Mouse (Mus musculus) embryonic facial prominence, embryonic 11.5 days (tissue): ENCODE measurements at regions not wholly inside any gene's neighbourhood (a gene's known extent, or its start where the extent isn't known, plus 50 kb on each side); places are given as distances from the start of the nearest gene placed in this dataset.

Source experiments
- ATAC-seq: fragments of 200-750 bp; cut with Nextera tagmentation; replicated peaks from 2 replicates; pipeline ENCODE4 v1.8.0; 2017; ENCODE audit warnings: low read depth; ENCODE audit not compliant: insufficient number of reproducible peaks, low FRiP score, low TSS enrichment
- DNase-seq: peaks from one replicate; pipeline ENCODE4 v3.0.0-alpha.2; 2015; ENCODE audit warnings: low spot score
- H3K27ac ChIP-seq: fragments of 300-500 bp; sonication (generic); replicated peaks from 2 replicates; pipeline ENCODE4 v1.5.1; 2014; ENCODE audit warnings: mild to moderate bottlenecking, low read depth, low read length, control low read depth
- H3K27me3 ChIP-seq: fragments of 300-500 bp; sonication (generic); 2 replicates; pipeline ENCODE4 v1.6.1; 2014; ENCODE audit warnings: mild to moderate bottlenecking, low read length, moderate library complexity, mixed read lengths; ENCODE audit not compliant: control insufficient read depth, insufficient read depth
- H3K36me3 ChIP-seq: fragments of 300-500 bp; sonication (generic); replicated peaks from 2 replicates; pipeline ENCODE4 v1.6.1; 2014; ENCODE audit warnings: low read depth, mild to moderate bottlenecking, low read length, moderate library complexity, mixed read lengths; ENCODE audit not compliant: control insufficient read depth, insufficient read depth
- H3K4me1 ChIP-seq: fragments of 300-500 bp; sonication (generic); 2 replicates; pipeline ENCODE4 v1.6.1; 2014; ENCODE audit warnings: low read length, mixed read lengths; ENCODE audit not compliant: control insufficient read depth, insufficient read depth
- H3K4me2 ChIP-seq: fragments of 300-500 bp; sonication (generic); 2 replicates; pipeline ENCODE4 v1.6.1; 2014; ENCODE audit warnings: low read depth, mild to moderate bottlenecking, control low read depth, low read length, moderate library complexity
- H3K4me3 ChIP-seq: fragments of 300-500 bp; sonication (generic); 2 replicates; pipeline ENCODE4 v1.5.1; 2014; ENCODE audit warnings: low read depth, low read length, control low read depth
- H3K9ac ChIP-seq: fragments of 300-500 bp; sonication (generic); replicated peaks from 2 replicates; pipeline ENCODE4 v1.6.1; 2014; ENCODE audit warnings: mild to moderate bottlenecking, control low read depth, low read length
- H3K9me3 ChIP-seq: fragments of 300-500 bp; sonication (generic); replicated peaks from 2 replicates; pipeline ENCODE4 v1.6.1; 2016; ENCODE audit warnings: mild to moderate bottlenecking, low read length, inconsistent platforms, mixed read lengths; ENCODE audit not compliant: control insufficient read depth
- WGBS: fragments of 180-500 bp; shearing (Covaris S2); extraction: QIAGEN DNeasy Blood & Tissue Kit; methylation state at CpG from one replicate; pipeline ENCODE4 v1.1.7; 2014; 5-methylcytosine and 5-hydroxymethylcytosine counted together

DNA sequence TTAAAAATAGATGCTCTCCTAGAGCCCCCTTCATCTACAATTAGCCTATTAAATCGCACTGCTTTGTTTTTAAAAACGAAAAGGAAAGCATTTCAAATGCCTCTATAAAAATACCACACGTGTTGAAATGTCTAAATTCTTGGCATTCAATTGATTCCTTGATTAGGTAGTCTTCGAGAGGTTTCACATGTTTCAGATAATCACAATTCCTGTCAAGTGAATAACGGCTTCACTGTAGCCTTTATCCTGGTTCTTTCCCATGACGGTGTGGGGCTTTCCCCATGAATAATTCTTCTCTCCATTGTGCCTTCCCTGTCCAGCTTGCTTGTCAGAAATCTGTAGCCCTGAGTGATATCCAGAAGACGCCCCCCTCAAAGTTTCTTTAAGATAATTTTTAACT, 122.1 kb downstream of the Gm11146 start:
- Histone ChIP-seq H3K4me1 (no peaks in the 10 kb centered on the region), H3K9me3 (no peaks in the 10 kb centered on the region), H3K27me3 (no peaks in the 10 kb centered on the region), H3K36me3 (no peaks in the 10 kb centered on the region), H3K4me3 (no peak overlapping the region), H3K4me2 (no peak overlapping the region), H3K9ac (no peak overlapping the region), H3K27ac (no peak overlapping the region)
- ATAC-seq = no peak
- DNase-seq = no peak
- 73% methylated on average over 7 of the region's 7 CpGs for WGBS

DNA sequence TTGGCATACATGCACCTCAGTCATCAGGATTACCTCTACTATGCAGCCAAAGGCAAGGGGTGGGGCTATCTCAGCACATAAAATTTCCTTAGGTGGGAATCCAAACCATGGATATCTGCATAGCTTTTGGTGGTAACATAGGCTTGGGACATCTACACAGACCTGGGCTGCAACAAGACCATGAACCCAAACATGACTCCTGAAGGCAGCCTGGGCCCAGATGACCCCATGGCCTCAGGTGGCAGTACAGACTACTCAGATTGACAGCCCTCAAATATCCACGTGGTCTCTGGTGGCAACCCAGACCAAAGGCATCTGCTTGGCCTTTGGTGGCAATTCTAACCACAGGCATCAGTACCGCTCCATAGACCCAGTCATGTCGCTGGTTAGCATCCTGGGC, 130.0 kb downstream of the Gm11146 start:
- Histone ChIP-seq H3K4me3 (no peak overlapping the region), H3K4me2 (no peak overlapping the region)

DNA sequence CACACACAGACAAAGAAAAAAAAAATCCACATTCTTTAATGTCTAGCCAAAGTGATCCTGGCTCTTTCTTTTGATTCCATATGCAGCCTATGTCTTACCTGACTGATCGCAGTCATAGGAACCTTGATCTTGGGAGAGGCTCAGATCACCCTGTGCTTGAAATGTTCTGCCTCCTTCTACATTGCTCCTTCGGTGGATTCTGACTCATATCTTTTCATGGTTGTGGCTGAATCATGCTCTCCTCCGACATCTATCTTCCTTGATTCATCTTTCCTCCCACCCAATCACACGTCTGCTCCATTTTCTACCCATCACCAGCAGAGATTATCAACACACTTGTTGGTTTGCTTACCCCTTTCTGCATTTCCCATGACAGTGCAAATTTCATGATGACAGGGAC, 132.0 kb downstream of the Gm11146 start:
- Histone ChIP-seq H3K4me3 (no peak overlapping the region), H3K4me1 (no peaks in the 10 kb centered on the region; the same call in 1 of the 2 replicates), H3K9me3 (no peaks in the 10 kb centered on the region), H3K27me3 (no peaks in the 10 kb centered on the region), H3K36me3 (no peaks in the 10 kb centered on the region), H3K4me2 (no peak overlapping the region), H3K9ac (no peak overlapping the region), H3K27ac (no peak overlapping the region)
- DNase-seq (no peak), ATAC-seq (no peak)
- 96% methylated on average over 4 of the region's 4 CpGs for WGBS

More for the DNA sequence above, 130.0 kb downstream of the Gm11146 start:
- Histone ChIP-seq H3K27ac (no peak overlapping the region), H3K27me3 (no peaks in the 10 kb centered on the region), H3K9me3 (no peaks in the 10 kb centered on the region), H3K36me3 (no peaks in the 10 kb centered on the region), H3K4me1 (no peaks in the 10 kb centered on the region; the same call in 1 of the 2 replicates), H3K9ac (no peak overlapping the region)
- 70% methylated on average over 3 of the region's 3 CpGs for WGBS
- ATAC-seq (no peak), DNase-seq (no peak)

DNA sequence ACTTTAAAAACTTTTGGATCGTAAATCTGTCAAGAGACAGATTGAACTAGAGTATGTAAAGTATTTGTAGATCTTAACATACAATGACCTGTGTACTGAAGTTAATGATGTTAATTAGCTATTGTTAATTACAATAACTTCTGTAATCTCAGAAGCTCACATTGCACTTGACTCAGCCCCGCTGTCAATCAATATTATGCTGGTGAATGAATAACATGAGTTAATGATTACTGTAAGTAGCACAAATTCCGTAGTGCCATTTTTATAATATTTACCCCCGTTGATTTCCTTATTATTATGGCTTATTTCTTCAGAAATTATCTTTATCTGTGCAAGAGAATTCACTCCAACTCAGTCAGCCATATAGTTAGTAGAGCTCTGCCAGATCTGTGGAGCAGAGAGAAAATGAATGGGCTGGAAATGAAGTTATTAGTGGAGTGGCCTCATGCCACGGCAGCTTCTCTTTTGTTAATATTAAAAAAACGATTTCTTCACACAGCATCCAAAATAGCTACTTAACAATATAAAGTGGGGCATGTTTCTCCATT, 132.5 kb downstream of the Gm11146 start:
- no peak for ATAC-seq
- Histone ChIP-seq H3K27me3 (no peaks in the 10 kb centered on the region), H3K27ac (no peak overlapping the region), H3K4me3 (no peak overlapping the region), H3K9ac (no peak overlapping the region), H3K4me1 (no peaks in the 10 kb centered on the region; the same call in 1 of the 2 replicates), H3K36me3 (no peaks in the 10 kb centered on the region), H3K9me3 (no peaks in the 10 kb centered on the region), H3K4me2 (no peak overlapping the region)
- DNase-seq = no peak
- WGBS = 89% methylated on average over 6 of the region's 6 CpGs

DNA sequence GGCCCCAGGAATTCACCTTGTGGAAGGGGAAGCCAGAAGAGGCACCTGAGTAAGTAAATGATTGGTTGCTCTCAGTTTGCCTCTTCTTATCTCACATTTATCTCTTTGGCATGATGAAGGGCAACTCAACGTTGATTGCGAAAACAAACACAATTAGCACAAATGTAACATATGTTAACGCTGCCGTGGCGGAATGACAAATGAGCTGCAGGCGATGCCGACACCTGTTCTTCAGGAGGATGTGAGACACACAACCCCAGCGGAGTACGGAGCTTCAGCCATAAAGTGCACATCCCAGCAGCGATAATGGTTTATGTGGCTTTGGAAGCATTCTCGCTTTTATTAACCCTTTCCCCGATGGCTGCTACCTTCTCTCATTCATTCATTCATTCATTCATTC, 134.7 kb downstream of the Gm11146 start:
- DNase-seq (no peak), ATAC-seq (no peak)
- Histone ChIP-seq H3K9ac (no peak overlapping the region), H3K27ac (no peak overlapping the region), H3K9me3 (no peaks in the 10 kb centered on the region), H3K4me2 (no peak overlapping the region), H3K36me3 (no peaks in the 10 kb centered on the region), H3K4me3 (no peak overlapping the region), H3K4me1 (no peaks in the 10 kb centered on the region; the same call in 1 of the 2 replicates), H3K27me3 (no peaks in the 10 kb centered on the region)
- WGBS = 91% methylated on average over 12 of the region's 12 CpGs

DNA sequence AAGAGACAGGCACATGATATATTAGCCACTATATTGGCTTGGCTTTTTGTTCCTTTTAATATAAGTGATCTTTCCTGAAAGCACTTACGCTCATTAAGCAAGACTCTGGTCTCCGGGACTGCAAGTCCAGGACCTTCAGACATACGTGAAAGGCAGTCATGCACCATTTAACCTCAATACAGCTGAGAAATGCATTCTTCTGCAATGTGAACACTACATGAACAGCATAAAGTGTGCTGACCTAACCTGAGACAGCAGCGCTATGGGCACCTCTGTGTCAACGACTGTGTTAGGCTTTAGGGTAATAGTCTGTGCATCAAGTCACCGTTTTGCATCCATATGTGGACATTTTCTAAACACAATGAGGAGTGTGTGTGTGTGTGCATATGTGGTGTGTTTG, 137.3 kb downstream of the Gm11146 start:
- no peaks in the 10 kb centered on the region for H3K9me3 ChIP-seq
- H3K27ac ChIP-seq = no peak overlapping the region
- ATAC-seq (no peak; the same call in 1 of the 2 replicates), DNase-seq (no peak)
- H3K27me3 ChIP-seq = no peaks in the 10 kb centered on the region
- no peak overlapping the region for H3K9ac ChIP-seq
- no peak overlapping the region for H3K4me3 ChIP-seq
- H3K4me1 ChIP-seq = no peaks in the 10 kb centered on the region
- WGBS = 73% methylated on average over 6 of the region's 6 CpGs
- H3K4me2 ChIP-seq = no peak overlapping the region
- H3K36me3 ChIP-seq = no peaks in the 10 kb centered on the region

DNA sequence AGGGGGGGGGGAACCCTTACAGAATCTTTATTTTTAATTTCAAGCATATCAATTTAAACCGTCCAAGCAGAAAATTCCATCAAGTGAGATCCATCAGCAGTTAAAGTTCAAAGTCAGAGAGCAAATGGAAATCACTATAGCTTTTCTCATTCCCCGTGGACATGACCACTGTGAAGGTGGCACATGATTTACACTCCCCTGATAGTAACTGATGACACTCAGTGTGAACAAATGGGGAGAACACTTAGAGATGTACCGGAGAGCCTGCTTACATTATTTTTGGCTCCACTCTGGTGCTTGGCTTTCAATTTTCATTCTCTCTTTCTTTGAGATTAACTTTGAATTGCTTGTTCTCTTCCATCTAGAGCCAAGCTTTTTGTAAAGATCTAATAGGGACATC, 140.0 kb downstream of the Gm11146 start:
- DNase-seq (no peak), ATAC-seq (no peak)
- H3K4me1 ChIP-seq = no peaks in the 10 kb centered on the region
- H3K9ac ChIP-seq = no peak overlapping the region
- WGBS = 83% methylated on average over 3 of the region's 3 CpGs
- no peak overlapping the region for H3K27ac ChIP-seq
- no peaks in the 10 kb centered on the region for H3K27me3 ChIP-seq
- H3K9me3 ChIP-seq = no peaks in the 10 kb centered on the region
- no peaks in the 10 kb centered on the region for H3K36me3 ChIP-seq
- no peak overlapping the region for H3K4me3 ChIP-seq
- no peak overlapping the region for H3K4me2 ChIP-seq

DNA sequence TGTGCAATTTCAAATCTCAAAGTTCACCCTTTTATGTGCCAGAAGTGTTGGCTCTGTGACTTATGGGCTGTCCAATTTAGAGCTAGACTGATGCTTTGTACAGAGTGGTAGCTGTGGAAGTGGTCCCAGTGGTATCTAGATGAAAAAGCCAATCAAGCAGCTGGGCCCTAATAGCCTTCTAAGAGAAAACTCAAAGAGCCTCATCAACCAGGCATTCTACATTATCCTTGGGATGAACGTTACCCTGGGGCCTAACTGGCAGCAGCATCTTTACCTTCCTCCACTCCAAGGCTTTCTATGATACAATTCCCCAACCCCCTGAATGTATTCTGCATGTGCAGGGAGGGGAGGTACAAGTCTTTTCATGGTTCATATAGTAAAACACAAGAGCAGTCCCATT, 140.4 kb downstream of the Gm11146 start:
- no peak overlapping the region for H3K4me2 ChIP-seq
- no peak for ATAC-seq
- H3K36me3 ChIP-seq = no peaks in the 10 kb centered on the region
- no peak for DNase-seq
- no peaks in the 10 kb centered on the region for H3K9me3 ChIP-seq
- H3K9ac ChIP-seq = no peak overlapping the region
- no peaks in the 10 kb centered on the region for H3K27me3 ChIP-seq
- H3K4me3 ChIP-seq = no peak overlapping the region
- H3K4me1 ChIP-seq = no peaks in the 10 kb centered on the region
- no peak overlapping the region for H3K27ac ChIP-seq
- 73% methylated on average over 1 of the region's 1 CpGs for WGBS
